Mouse (Mus musculus) neutrophil, adult 83 days (primary cell): ENCODE results near the gene Arhgap18. TPM values are rescaled to one million over a fixed set of nuclear protein-coding genes. Genes with fewer than 3 reads are reported as not detected.

Experiments used
- total RNA-seq, 2 experiments: library from RNA; stranded (reverse); gene quantifications; one replicate each; pipeline ENCODE4 v1.2.4; 2023

Gene Arhgap18
- total RNA-seq: 10 to 100 TPM; 13.5 to 15.9 TPM

DNA sequence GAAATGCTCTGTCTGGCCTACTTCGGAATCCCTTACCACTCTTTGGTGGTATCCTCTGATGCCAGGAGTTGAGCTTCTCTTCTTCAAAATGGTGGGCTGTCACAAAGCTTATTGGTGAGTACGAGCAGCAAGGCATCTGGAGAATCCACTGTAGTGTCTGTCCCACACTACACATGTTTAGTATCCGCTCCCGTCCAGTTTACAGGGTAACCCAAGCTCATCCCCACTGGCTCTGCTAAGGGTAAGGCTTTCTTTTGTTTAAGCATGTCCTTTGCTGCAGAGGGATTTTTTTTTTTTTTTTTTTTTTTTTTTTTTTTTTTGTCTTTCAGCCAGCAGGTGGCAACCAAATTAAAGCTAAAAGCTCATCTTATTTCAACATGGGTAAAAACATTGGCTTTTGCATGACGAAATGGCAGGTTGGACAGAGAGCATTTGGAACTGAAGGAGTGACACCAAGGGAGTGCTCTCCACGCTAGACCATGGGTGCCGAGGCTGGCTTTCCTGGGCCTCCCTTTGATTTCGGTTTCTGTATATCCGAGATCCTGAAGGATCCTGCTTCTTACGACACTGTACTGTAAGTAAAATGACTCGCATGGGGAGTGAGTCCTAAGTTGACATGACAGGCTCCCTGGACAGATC is at the start of gene Arhgap18:
Arhgap18 (plus strand) TSS at position 493 of the 639 bp plus-strand sequence.

